Mouse (Mus musculus) small intestine, adult 2 months (tissue): Measurements from ENCODE around the gene Oxsr1. TPM values are rescaled to one million over a fixed set of nuclear protein-coding genes. Genes with fewer than 3 reads are reported as not detected.

Source experiments
- H3K27ac ChIP-seq: fragments of 200-500 bp; 2 replicates; pipeline ENCODE4 v1.5.1; 2012; ENCODE audit warnings: low read depth, low read length, control low read depth, inconsistent platforms; ENCODE audit not compliant: insufficient read depth
- H3K27me3 ChIP-seq: fragments of 200-500 bp; 2 replicates; pipeline ENCODE4 v1.6.1; 2012; ENCODE audit warnings: mild to moderate bottlenecking, moderate library complexity, low read length, inconsistent platforms; ENCODE audit not compliant: control insufficient read depth, insufficient read depth
- H3K36me3 ChIP-seq: fragments of 200-500 bp; 2 replicates; pipeline ENCODE4 v1.6.1; 2012; ENCODE audit warnings: mild to moderate bottlenecking, low read length, control low read depth, inconsistent platforms; ENCODE audit not compliant: control insufficient read depth, insufficient read depth
- H3K4me1 ChIP-seq: fragments of 200-500 bp; 2 replicates; pipeline ENCODE4 v1.6.1; 2012; ENCODE audit warnings: low read length, inconsistent platforms, mixed read lengths; ENCODE audit not compliant: control insufficient read depth, insufficient read depth, insufficient read length
- H3K4me3 ChIP-seq: fragments of 200-500 bp; 2 replicates; pipeline ENCODE4 v1.5.1; 2012; ENCODE audit warnings: low read depth, mild to moderate bottlenecking, control low read depth, inconsistent platforms, low read length, moderate library complexity
- CTCF ChIP-seq: fragments of 200-500 bp; IDR thresholded peaks from 2 replicates; pipeline ENCODE4 v1.5.1; 2012; ENCODE audit warnings: low read depth, mild to moderate bottlenecking, control low read depth, inconsistent platforms, low read length, moderate library complexity, mixed read lengths; ENCODE audit not compliant: insufficient replicate concordance, insufficient read length; ENCODE audit errors: extremely low read depth
- POLR2A ChIP-seq: fragments of 200-500 bp; IDR thresholded peaks from 2 replicates; pipeline ENCODE4 v1.6.1; 2012; ENCODE audit warnings: low read depth, mild to moderate bottlenecking, control low read depth, inconsistent platforms, low read length, moderate library complexity
- WGBS: fragments of 180-500 bp; shearing (Covaris S2); methylation state at CpG from one replicate; pipeline ENCODE4 v1.1.7; 2018; 5-methylcytosine and 5-hydroxymethylcytosine counted together
- polyA plus RNA-seq: library from polyadenylated mRNA; depleted of rRNA; stranded (reverse); fragments of >200 nt; gene quantifications from 2 replicates; pipeline ENCODE4 v1.2.3, GENCODE M21; 2012; rRNA removed

Gene Oxsr1
- polyA plus RNA-seq, 1 experiment, result 11.5 TPM

- no peak overlapping the region for H3K27ac ChIP-seq
- no peak for TF ChIP-seq CTCF
- no peak for TF ChIP-seq POLR2A
- WGBS, result 96% methylated on average over 9 of the region's 9 CpGs
Measured at GRCm38 (mm10) chr9:119203617-119204016, 118.6 kb downstream of the Oxsr1 start.

GRCm38 (mm10) chr9:119201653-119202052, 120.6 kb downstream of the Oxsr1 start:
- H3K4me3 ChIP-seq, result no peak overlapping the region

More at GRCm38 (mm10) chr9:119203617-119204016, 118.6 kb downstream of the Oxsr1 start:
- H3K4me3 ChIP-seq, result no peak overlapping the region
- H3K4me1 ChIP-seq, result no peaks in the 10 kb centered on the region
- no peaks in the 10 kb centered on the region for H3K27me3 ChIP-seq
- H3K36me3 ChIP-seq, result no peaks in the 10 kb centered on the region

GRCm38 (mm10) chr9:119199151-119199861, 122.9 kb downstream of the Oxsr1 start:
- WGBS, result 69% methylated on average over 10 of the region's 10 CpGs
- no peaks in the 10 kb centered on the region for H3K36me3 ChIP-seq
- no peak overlapping the region for H3K4me3 ChIP-seq
- H3K27me3 ChIP-seq, result no peaks in the 10 kb centered on the region
- no peak overlapping the region for H3K27ac ChIP-seq
- H3K4me1 ChIP-seq, result no peaks in the 10 kb centered on the region
- TF ChIP-seq POLR2A, result no peak
- TF ChIP-seq CTCF, result no peak

More at GRCm38 (mm10) chr9:119201653-119202052, 120.6 kb downstream of the Oxsr1 start:
- TF ChIP-seq CTCF (no peak), POLR2A (no peak)
- Histone ChIP-seq H3K27ac (no peak overlapping the region), H3K4me1 (no peaks in the 10 kb centered on the region), H3K36me3 (no peaks in the 10 kb centered on the region), H3K27me3 (no peaks in the 10 kb centered on the region)
- 69% methylated on average over 5 of the region's 5 CpGs for WGBS

GRCm38 (mm10) chr9:119192202-119192990, 129.8 kb downstream of the Oxsr1 start:
- peaks cover 3% of the 10 kb centered on the region; the same call in 1 of the 2 replicates for H3K4me1 ChIP-seq
- WGBS, result 26% methylated on average over 11 of the region's 11 CpGs
- H3K27ac ChIP-seq, result peak overlapping the region; percentile 59
- no peaks in the 10 kb centered on the region for H3K27me3 ChIP-seq
- TF ChIP-seq CTCF (peak; percentile 81), POLR2A (no peak)
- no peaks in the 10 kb centered on the region for H3K36me3 ChIP-seq
- H3K4me3 ChIP-seq, result no peak overlapping the region

Other genes with a start within 250 kb of the Oxsr1 start
- gene Plcd1, start 228.9 kb downstream of the Oxsr1 start, polyA plus RNA-seq, result 12.0 and 55.3 TPM in 2 replicates
- gene Dlec1, start 219.9 kb downstream of the Oxsr1 start, polyA plus RNA-seq, result 0.16 and 0.20 TPM in 2 replicates
- 15.6 and 15.8 TPM in 2 replicates for gene Acaa1b, start 165.3 kb downstream of the Oxsr1 start, polyA plus RNA-seq
- gene Gm47289, start 163.3 kb downstream of the Oxsr1 start, polyA plus RNA-seq, result not detected in 2 replicates
- 0.09 and 0.36 TPM in 2 replicates for gene Slc22a13, start 113.3 kb downstream of the Oxsr1 start, polyA plus RNA-seq
- 389 and 776 TPM in 2 replicates for gene Acaa1a, start 17.2 kb upstream of the Oxsr1 start, polyA plus RNA-seq
- 14.4 and 25.2 TPM in 2 replicates for gene Myd88, start 19.0 kb upstream of the Oxsr1 start, polyA plus RNA-seq
- 8.0 and 8.9 TPM in 2 replicates for gene Xylb, start 35.0 kb upstream of the Oxsr1 start, polyA plus RNA-seq
- gene Slc22a14, start 43.1 kb upstream of the Oxsr1 start, polyA plus RNA-seq, result not detected in 2 replicates
- 2.3 and 5.9 TPM in 2 replicates for gene Acvr2b, start 79.7 kb upstream of the Oxsr1 start, polyA plus RNA-seq
- 0.91 and 1.1 TPM in 2 replicates for gene Exog, start 122.5 kb upstream of the Oxsr1 start, polyA plus RNA-seq